In the genomic region with DNA sequence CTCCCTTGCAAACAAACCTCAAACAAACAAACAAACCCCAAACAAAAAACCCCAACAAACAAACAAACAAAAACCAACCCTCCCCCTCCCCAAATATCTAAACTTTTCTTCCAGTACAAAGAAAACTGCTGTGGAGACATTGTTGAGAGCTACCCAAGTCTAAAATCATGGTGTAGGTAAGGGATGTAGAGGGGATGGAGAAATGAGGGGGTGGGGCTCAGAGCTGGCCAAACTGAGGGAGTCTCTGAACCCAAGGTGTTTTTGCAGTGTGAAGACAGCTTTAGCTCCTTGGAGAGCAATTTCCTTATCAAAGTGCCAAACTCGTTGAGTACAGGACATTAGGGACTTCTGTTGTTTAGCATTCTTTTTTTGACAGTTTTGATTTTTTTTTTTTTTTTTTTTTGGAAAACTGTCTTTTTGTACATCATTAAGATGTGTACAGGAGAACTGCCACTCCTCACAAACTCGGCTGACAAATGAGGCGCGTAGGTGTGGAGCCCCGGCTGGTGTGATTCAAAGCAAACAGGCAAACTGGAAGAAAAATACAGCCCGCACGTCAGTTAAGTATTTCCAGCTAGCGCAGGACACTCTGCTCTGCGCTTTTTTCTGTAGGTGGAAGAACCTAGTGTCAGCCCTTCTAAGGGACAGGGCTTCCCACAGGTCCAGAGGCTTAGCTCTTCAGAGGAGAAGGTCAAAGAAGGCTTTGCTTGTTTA, we compare ENCODE assay signal across 9 mouse cellular contexts.
A peak's percentile ranks its signal among the peaks of the same experiment; 100 is the strongest.
DNase-seq lines count a peak whose midpoint lies in the region; ATAC-seq and TF ChIP-seq lines count a peak whose summit lies in the region.
"Had no signal": no experiment of that assay in that cellular context is flagged by ENCODE, and none has a peak within 500 bp of the region (broad histone marks: within the 10 kb centered on the region; RNA-seq: fewer than 3 reads in every experiment).

No protein-coding gene starts in this region.

- intact Hi-C loops in heart, postnatal 10 days (cut with DNase I): no loop called here

- TF ChIP-seq POLR2A in brain, embryonic 14.5 days (IDR thresholded peaks at IDR 0.05; ENCODE audit: borderline replicate concordance, extremely low read depth, insufficient read depth, insufficient read length, poor library complexity, severe bottlenecking): no peak

- no peak for TF ChIP-seq CTCF in layer of hippocampus, adult 2 months (conservative IDR thresholded peaks at IDR 0.05)
- no peak for TF ChIP-seq CTCF in brain, embryonic 14.5 days (IDR thresholded peaks at IDR 0.05; ENCODE audit: borderline replicate concordance, extremely low read depth, insufficient read depth, insufficient read length)

- DNase-seq in layer of hippocampus, adult 2 months (ENCODE audit: low spot score in 2 of 2): peak; percentile 15 to 37
- no peak for DNase-seq in layer of hippocampus, postnatal 25 days (ENCODE audit: extremely low spot score in 1 of 2, low spot score in 1 of 2)
- peak; percentile 32 for DNase-seq in brain, adult 2 months (ENCODE audit: low read depth, low spot score)
- DNase-seq in brain, embryonic 14.5 days (ENCODE audit: low read depth): peak; percentile 53
- peak; percentile 9 to 16 for DNase-seq in layer of hippocampus, postnatal 14 days (ENCODE audit: low spot score in 2 of 2)
- DNase-seq in heart, postnatal 10 days: no peak
- DNase-seq: adrenal gland, adult 8-10 months; kidney, adult 2 months had no signal

- ATAC-seq in granulocyte monocyte progenitor cell, adult 5-6 weeks (replicated peaks; ENCODE audit: poor library complexity, severe bottlenecking): no peak

- no peak overlapping the region for H3K4me3 ChIP-seq in layer of hippocampus, adult 2 months

- no peak overlapping the region for H3K27ac ChIP-seq in layer of hippocampus, adult 2 months

Comparison
In these comparisons a context has a peak if more than half of its experiments do, and no peak if none do; other contexts are left out.
1. DNase-seq: peak in layer of hippocampus, adult 2 months (2 of 2), brain, adult 2 months (single experiment), brain, embryonic 14.5 days (single experiment) and layer of hippocampus, postnatal 14 days (2 of 2); none in layer of hippocampus, postnatal 25 days (0 of 2) and heart, postnatal 10 days (0 of 2).